Mouse (Mus musculus) liver, embryonic 14.5 days (tissue): ENCODE results near the gene Fzd7. TPM values are rescaled to one million over a fixed set of nuclear protein-coding genes. Genes with fewer than 3 reads are reported as not detected.

Experiments
- ATAC-seq: fragments of 200-750 bp; cut with Nextera tagmentation; 2 replicates; pipeline ENCODE4 v1.8.0; 2017; ENCODE audit warnings: moderate number of reproducible peaks, mild to moderate bottlenecking, moderate library complexity; ENCODE audit not compliant: insufficient read depth
- DNase-seq, 3 experiments: peaks; one replicate each; pipeline ENCODE4 v3.0.0-alpha.2; 2012 to 2013; ENCODE audit warnings: low read depth in 3 of 3, low spot score in 3 of 3
- H3K27ac ChIP-seq: fragments of 300-500 bp; sonication (generic); 2 replicates; pipeline ENCODE4 v1.5.1; 2014; ENCODE audit warnings: moderate library complexity, mild to moderate bottlenecking, control low read depth, inconsistent platforms
- H3K27me3 ChIP-seq: fragments of 300-500 bp; sonication (generic); 2 replicates; pipeline ENCODE4 v1.6.1; 2014; ENCODE audit warnings: mild to moderate bottlenecking, low read length, moderate library complexity; ENCODE audit not compliant: control insufficient read depth, insufficient read depth
- H3K36me3 ChIP-seq: fragments of 300-500 bp; sonication (generic); replicated peaks from 2 replicates; pipeline ENCODE4 v1.6.1; 2014; ENCODE audit warnings: low read depth; ENCODE audit not compliant: control insufficient read depth, insufficient read depth
- H3K4me1 ChIP-seq, 2 experiments: fragments of 200-500 bp in 1 of 2; fragments of 300-500 bp in 1 of 2; sonication (generic) in 1 of 2; replicated peaks; 2 replicates each; pipeline ENCODE4 v1.6.1; 2012 to 2014; ENCODE audit warnings: antibody characterized with exemption in 1 of 2, inconsistent platforms in 1 of 2, low read length in 1 of 2; ENCODE audit not compliant: control insufficient read depth in 2 of 2, insufficient read depth in 2 of 2
- H3K4me2 ChIP-seq: fragments of 300-500 bp; sonication (generic); 2 replicates; pipeline ENCODE4 v1.6.1; 2014; ENCODE audit warnings: low read depth, mild to moderate bottlenecking, control low read depth, moderate library complexity
- H3K4me3 ChIP-seq, 2 experiments: fragments of 200-500 bp in 1 of 2; fragments of 300-500 bp in 1 of 2; sonication (generic) in 1 of 2; 2 replicates each; pipeline ENCODE4 v1.5.1; 2012 to 2014; ENCODE audit warnings: low read depth in 2 of 2, low read length in 2 of 2, mild to moderate bottlenecking in 2 of 2, control low read depth in 1 of 2, inconsistent platforms in 1 of 2, moderate library complexity in 1 of 2; ENCODE audit not compliant: insufficient read depth in 1 of 2
- H3K9ac ChIP-seq: fragments of 300-500 bp; sonication (generic); replicated peaks from 2 replicates; pipeline ENCODE4 v1.6.1; 2014; ENCODE audit warnings: mild to moderate bottlenecking, control low read depth, moderate library complexity
- H3K9me3 ChIP-seq: fragments of 300-500 bp; sonication (generic); 2 replicates; pipeline ENCODE4 v1.6.1; 2016; ENCODE audit warnings: low read length, mixed read lengths; ENCODE audit not compliant: control insufficient read depth
- CTCF ChIP-seq: IDR thresholded peaks from 2 replicates; pipeline ENCODE4 v1.5.1; 2016; ENCODE audit warnings: antibody characterized with exemption, low read depth, control low read depth
- EP300 ChIP-seq: IDR thresholded peaks from 2 replicates; pipeline ENCODE4 v1.6.1; 2016; ENCODE audit warnings: antibody characterized with exemption, low read depth
- WGBS: fragments of 180-500 bp; shearing (Covaris S2); extraction: QIAGEN DNeasy Blood & Tissue Kit; methylation state at CpG from one replicate; pipeline ENCODE4 v1.1.7; 2014; ENCODE audit not compliant: insufficient replicate concordance; 5-methylcytosine and 5-hydroxymethylcytosine counted together
- polyA plus RNA-seq, 2 experiments: library from polyadenylated mRNA; depleted of rRNA in 1 of 2; stranded (reverse) in 1 of 2; unstranded in 1 of 2; fragments of >200 nt; fragmentation: Nextera tagmentation in 1 of 2; extraction: Ambion mirVana in 1 of 2; gene quantifications; 2 replicates each; pipeline versions ENCODE4 v1.2.1 to v1.2.3; 2012 to 2014

Gene Fzd7
- polyA plus RNA-seq (2012; rRNA removed), result 2.4 and 2.6 TPM in 2 replicates
- polyA plus RNA-seq (2014; fragmentation: Nextera tagmentation; extraction: Ambion mirVana), result 1.3 and 1.5 TPM in 2 replicates

- H3K9me3 ChIP-seq, result no peaks in the 10 kb centered on the region
- ATAC-seq (peak; percentile 62), DNase-seq (no peak)
- peaks cover 0 to 10% of the 10 kb centered on the region in 2 experiments; a peak in 2 of 4 replicates for H3K4me1 ChIP-seq
- peaks cover 6% of the 10 kb centered on the region for H3K27me3 ChIP-seq
- H3K36me3 ChIP-seq, result no peaks in the 10 kb centered on the region
- TF ChIP-seq EP300 (no peak), CTCF (no peak)
- peak within 1 kb of the TSS; percentile 58 to 82 for H3K4me3 ChIP-seq
- H3K9ac ChIP-seq, result peak within 1 kb of the TSS; percentile 47
- peak within 1 kb of the TSS; percentile 63 for H3K4me2 ChIP-seq
- peak within 1 kb of the TSS; percentile 20; the same call in 1 of the 2 replicates for H3K27ac ChIP-seq
- WGBS, result under 1% methylated on average over 35 of the region's 35 CpGs
Measured at GRCm38 (mm10) chr1:59482331-59482695, at the start of gene Fzd7. TSS of gene Fzd7 (plus strand) at chr1:59482424.

GRCm38 (mm10) chr1:59433296-59433695, 48.9 kb upstream of the Fzd7 start:
- Histone ChIP-seq H3K9me3 (no peaks in the 10 kb centered on the region), H3K27me3 (no peaks in the 10 kb centered on the region), H3K27ac (no peak overlapping the region), H3K4me3 (no peak overlapping the region), H3K4me2 (no peak overlapping the region), H3K4me1 (peaks cover 0 to 8% of the 10 kb centered on the region in 2 experiments; a peak in 1 of 4 replicates), H3K36me3 (no peaks in the 10 kb centered on the region), H3K9ac (no peak overlapping the region)
- ATAC-seq, result no peak
- DNase-seq, result no peak
- TF ChIP-seq CTCF, result no peak
- no peak for TF ChIP-seq EP300
- 52% methylated on average over 6 of the region's 6 CpGs for WGBS

- Histone ChIP-seq H3K27ac (no peak overlapping the region), H3K4me2 (no peak overlapping the region), H3K4me3 (no peak overlapping the region), H3K9ac (no peak overlapping the region), H3K36me3 (no peaks in the 10 kb centered on the region), H3K9me3 (no peaks in the 10 kb centered on the region), H3K4me1 (peaks cover 0 to 10% of the 10 kb centered on the region in 2 experiments; a peak in 1 of 4 replicates), H3K27me3 (no peaks in the 10 kb centered on the region)
- DNase-seq, result no peak
- WGBS, result 63% methylated on average over 3 of the region's 3 CpGs
- ATAC-seq, result no peak
- TF ChIP-seq CTCF, result no peak
- TF ChIP-seq EP300, result no peak
Measured at GRCm38 (mm10) chr1:59434071-59434470, 48.2 kb upstream of the Fzd7 start.

GRCm38 (mm10) chr1:59435270-59435669, 47.0 kb upstream of the Fzd7 start:
- WGBS, result 57% methylated on average over 5 of the region's 5 CpGs
- H3K4me1 ChIP-seq, result peaks cover 0 to 10% of the 10 kb centered on the region in 2 experiments; a peak in 1 of 4 replicates
- no peaks in the 10 kb centered on the region for H3K9me3 ChIP-seq
- ATAC-seq (no peak), DNase-seq (no peak)
- H3K27ac ChIP-seq, result no peak overlapping the region
- no peak overlapping the region for H3K9ac ChIP-seq
- H3K36me3 ChIP-seq, result no peaks in the 10 kb centered on the region
- H3K4me2 ChIP-seq, result no peak overlapping the region
- TF ChIP-seq EP300 (no peak), CTCF (no peak)
- no peaks in the 10 kb centered on the region for H3K27me3 ChIP-seq
- no peak overlapping the region for H3K4me3 ChIP-seq

DNA sequence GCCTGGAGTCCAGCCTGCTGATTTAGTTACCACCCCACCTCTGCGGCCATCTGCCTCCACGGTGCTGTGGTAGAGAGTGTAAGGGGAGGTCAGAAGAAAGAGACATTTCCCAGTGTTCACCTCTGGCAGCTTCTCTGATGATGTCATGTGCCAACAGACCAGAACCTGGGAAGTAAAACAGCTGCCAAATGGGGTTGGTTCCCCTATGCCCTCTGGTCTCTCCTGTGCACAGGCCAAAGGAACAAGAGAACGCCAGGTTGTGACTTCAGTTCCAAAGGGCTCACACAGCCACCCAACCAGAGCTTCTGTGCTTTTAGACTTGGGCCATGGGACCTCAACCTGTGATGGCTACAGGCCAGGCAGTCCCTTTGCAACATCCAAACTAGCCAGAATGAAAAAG, 45.9 kb upstream of the Fzd7 start:
- TF ChIP-seq CTCF (no peak), EP300 (no peak)
- Histone ChIP-seq H3K9me3 (no peaks in the 10 kb centered on the region), H3K27me3 (no peaks in the 10 kb centered on the region), H3K27ac (no peak overlapping the region), H3K4me1 (peaks cover 0 to 8% of the 10 kb centered on the region in 2 experiments; a peak in 1 of 4 replicates), H3K4me2 (no peak overlapping the region), H3K36me3 (no peaks in the 10 kb centered on the region), H3K9ac (no peak overlapping the region), H3K4me3 (no peak overlapping the region)
- 65% methylated on average over 3 of the region's 3 CpGs for WGBS
- no peak for DNase-seq
- ATAC-seq, result no peak
